8 mouse cellular contexts compared by ENCODE assay signal in genomic region chr1:126484664-126485087, GRCm38 (mm10).
DNase-seq lines count a peak whose midpoint lies in the region; ATAC-seq and TF ChIP-seq lines count a peak whose summit lies in the region.

No protein-coding gene starts in this region.

- no peaks in the 10 kb centered on the region for H3K4me1 ChIP-seq in cerebellum, adult 2 months (ENCODE audit: control insufficient read depth, insufficient read depth, low read length)
- no peaks in the 10 kb centered on the region for H3K4me1 ChIP-seq in liver, postnatal 0 days (ENCODE audit: insufficient read depth)
- H3K4me1 ChIP-seq in liver, embryonic 11.5 days (replicated peaks; ENCODE audit: control insufficient read depth, insufficient read depth, low read length), result no peaks in the 10 kb centered on the region

- DNase-seq in cerebellum, adult 2 months, result peak; percentile 15 to 16
- DNase-seq in cerebellum, adult 9-10 months, result no peak
- DNase-seq in liver, postnatal 0 days, result peak; percentile 22
- DNase-seq in liver, embryonic 11.5 days (ENCODE audit: low spot score), result no peak
- DNase-seq in gastrocnemius, adult 18-20 months (ENCODE audit: low spot score), result peak; percentile 69
- DNase-seq in kidney, postnatal 10 days, result peak; percentile 69
- no peak for DNase-seq in thymus, postnatal 36 days

- H3K9ac ChIP-seq in liver, postnatal 0 days (replicated peaks), result no peak overlapping the region
- no peak overlapping the region for H3K9ac ChIP-seq in liver, embryonic 11.5 days (ENCODE audit: low read depth, low read length)

- no peak for TF ChIP-seq POLR2A in cerebellum, adult 2 months (IDR thresholded peaks at IDR 0.05; ENCODE audit: borderline replicate concordance, insufficient read depth, low read length)

- no peak overlapping the region for H3K4me2 ChIP-seq in liver, postnatal 0 days (ENCODE audit: low read depth, low read length)
- no peak overlapping the region for H3K4me2 ChIP-seq in liver, embryonic 11.5 days

- no peak for TF ChIP-seq CTCF in cerebellum, adult 2 months (IDR thresholded peaks at IDR 0.05; ENCODE audit: borderline replicate concordance, insufficient read depth, low read depth, low read length)
- peak; percentile 16; the same call in 1 of the 2 replicates for TF ChIP-seq CTCF in liver, postnatal 0 days (IDR thresholded peaks at IDR 0.05; ENCODE audit: low read depth)

- H3K27ac ChIP-seq in cerebellum, adult 2 months (ENCODE audit: insufficient read depth, low read length), result no peak overlapping the region
- H3K27ac ChIP-seq in liver, postnatal 0 days (ENCODE audit: low read depth), result no peak overlapping the region
- no peak overlapping the region for H3K27ac ChIP-seq in liver, embryonic 11.5 days (ENCODE audit: low read depth, low read length)

- ATAC-seq in liver, postnatal 0 days, result no peak
- no peak for ATAC-seq in liver, embryonic 11.5 days (replicated peaks; ENCODE audit: low FRiP score)
- ATAC-seq in granulocyte monocyte progenitor cell, adult 5-6 weeks (replicated peaks; ENCODE audit: poor library complexity, severe bottlenecking), result no peak

- 34% methylated on average over 6 of the region's 6 CpGs for WGBS in cerebellum, adult 2 months
- 77% methylated on average over 6 of the region's 6 CpGs for WGBS in liver, postnatal 0 days (ENCODE audit: insufficient replicate concordance)
- WGBS in liver, embryonic 11.5 days, result 81% methylated on average over 6 of the region's 6 CpGs

- no peak for TF ChIP-seq EP300 in liver, postnatal 0 days (IDR thresholded peaks at IDR 0.05; ENCODE audit: low read depth)

- no peaks in the 10 kb centered on the region for H3K36me3 ChIP-seq in liver, postnatal 0 days (replicated peaks; ENCODE audit: insufficient read depth, low read length)
- H3K36me3 ChIP-seq in liver, embryonic 11.5 days (ENCODE audit: control insufficient read depth, insufficient read depth, low read length), result no peaks in the 10 kb centered on the region

- no peaks in the 10 kb centered on the region for H3K9me3 ChIP-seq in liver, postnatal 0 days (ENCODE audit: low read length)
- no peaks in the 10 kb centered on the region for H3K9me3 ChIP-seq in liver, embryonic 11.5 days (ENCODE audit: control insufficient read depth, low read length)

- no peaks in the 10 kb centered on the region; the same call in 1 of the 2 replicates for H3K27me3 ChIP-seq in cerebellum, adult 2 months (ENCODE audit: control insufficient read depth, insufficient read depth, low read length)
- H3K27me3 ChIP-seq in liver, postnatal 0 days (ENCODE audit: insufficient read depth, low read length), result no peaks in the 10 kb centered on the region
- H3K27me3 ChIP-seq in liver, embryonic 11.5 days (replicated peaks; ENCODE audit: control insufficient read depth, insufficient read depth, low read length), result no peaks in the 10 kb centered on the region

- H3K4me3 ChIP-seq in cerebellum, adult 2 months (replicated peaks; ENCODE audit: insufficient read depth, low read depth, low read length), result no peak overlapping the region
- no peak overlapping the region for H3K4me3 ChIP-seq in liver, postnatal 0 days (ENCODE audit: low read depth, low read length)
- no peak overlapping the region for H3K4me3 ChIP-seq in liver, embryonic 11.5 days (ENCODE audit: low read depth, low read length)

Comparison
In these comparisons a context has a peak if more than half of its experiments do, and no peak if none do; other contexts are left out.
1. DNase-seq: peak in cerebellum, adult 2 months (2 of 2), liver, postnatal 0 days (single experiment), gastrocnemius, adult 18-20 months (single experiment) and kidney, postnatal 10 days (single experiment); none in cerebellum, adult 9-10 months (single experiment), liver, embryonic 11.5 days (single experiment) and thymus, postnatal 36 days (0 of 2).